18 mouse cellular contexts compared by ENCODE assay signal in the genomic region with DNA sequence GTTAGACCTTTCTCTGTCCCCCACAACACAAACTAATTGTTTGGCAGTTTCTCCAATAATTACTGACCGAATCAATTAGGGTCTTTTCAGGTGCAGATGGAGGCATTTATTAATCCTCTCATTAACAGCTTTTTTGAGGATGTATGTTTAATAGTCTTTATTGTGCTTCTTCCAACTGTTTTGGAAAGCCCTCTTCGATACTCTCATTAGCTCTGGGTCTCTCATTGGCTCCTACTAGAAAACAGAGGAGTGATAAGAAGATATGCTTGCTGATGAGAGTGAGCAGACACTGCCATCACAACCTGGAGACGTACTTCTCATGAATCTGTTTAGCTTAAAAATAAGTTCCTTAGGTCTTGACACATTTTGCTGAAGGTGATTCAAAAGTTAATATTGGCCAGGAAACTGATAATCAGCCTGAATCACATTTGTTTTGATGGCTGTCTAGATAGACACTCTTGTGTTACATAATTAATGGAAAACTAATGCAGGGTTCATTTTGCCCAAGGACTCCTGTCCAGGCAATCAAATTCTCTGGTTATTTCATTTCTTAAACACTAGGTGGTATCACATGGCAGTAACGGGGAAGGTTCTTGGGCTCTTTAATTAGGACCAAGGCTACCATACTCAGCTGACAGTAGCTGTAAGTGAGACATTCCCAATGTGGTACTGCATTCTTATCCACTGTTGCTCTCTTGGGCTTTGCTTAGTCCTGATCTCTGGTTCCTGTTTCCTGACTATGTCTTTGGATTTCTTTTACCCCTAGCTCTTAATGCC.
A peak's percentile ranks its signal among the peaks of the same experiment; 100 is the strongest.
DNase-seq lines count a peak whose midpoint lies in the region; ATAC-seq and TF ChIP-seq lines count a peak whose summit lies in the region.
"Had no signal": no experiment of that assay in that cellular context is flagged by ENCODE, and none has a peak within 500 bp of the region (broad histone marks: within the 10 kb centered on the region; RNA-seq: fewer than 3 reads in every experiment).

No protein-coding gene starts in this region.

- ATAC-seq in common myeloid progenitor, adult 5-6 weeks (replicated peaks; ENCODE audit: low read depth, poor library complexity, severe bottlenecking) = peak; percentile 58; the same call in 1 of the 2 replicates
- ATAC-seq: inflammation-experienced regulatory T-cells, adult 6 months; midbrain, embryonic 15.5 days had no signal

- no peak overlapping the region for H3K27ac ChIP-seq in left cerebral cortex, adult 2 months
- H3K27ac ChIP-seq: midbrain, embryonic 15.5 days; neural tube, embryonic 13.5 days had no signal

- H3K4me3 ChIP-seq in left cerebral cortex, adult 2 months = no peak overlapping the region
- H3K4me3 ChIP-seq: midbrain, embryonic 15.5 days; neural tube, embryonic 13.5 days had no signal

- TF ChIP-seq CTCF in left cerebral cortex, adult 2 months (IDR thresholded peaks at IDR 0.05) = peak; percentile 23

- intact Hi-C loops in left cerebral cortex, adult 2 months (cut with DNase I) = no loop called here

- peak; percentile 8 for DNase-seq in embryo, embryonic 11 days
- no peak for DNase-seq in embryo, embryonic 10 days (ENCODE audit: low spot score)
- DNase-seq in left cerebral cortex, adult 2 months (ENCODE audit: extremely low spot score in 1 of 2, low spot score in 2 of 2) = no peak
- no peak for DNase-seq in left cerebral cortex, adult 11 months (ENCODE audit: low spot score)
- peak; percentile 3 for DNase-seq in naive thymus-derived CD4-positive, alpha-beta T cell, adult 2 months (ENCODE audit: low read depth)
- DNase-seq in ovary, postnatal 10 days (ENCODE audit: low spot score) = no peak
- DNase-seq in spleen, adult 12 weeks (ENCODE audit: low spot score) = no peak
- DNase-seq: adrenal gland, postnatal 25 days; heart, postnatal 14 days; kidney, postnatal 36 days; liver; lung, postnatal 10 days; right cerebral cortex, adult 18-20 months; thymus, postnatal 36 days had no signal

Comparison
In these comparisons a context has a peak if more than half of its experiments do, and no peak if none do; other contexts are left out.
1. DNase-seq: peak in embryo, embryonic 11 days (single experiment) and naive thymus-derived CD4-positive, alpha-beta T cell, adult 2 months (single experiment); none in embryo, embryonic 10 days (single experiment), left cerebral cortex, adult 2 months (0 of 2), left cerebral cortex, adult 11 months (single experiment), ovary, postnatal 10 days (single experiment) and spleen, adult 12 weeks (single experiment).